Mouse (Mus musculus) kidney, postnatal 0 days (tissue): ENCODE measurements at regions not wholly inside any gene's neighbourhood (a gene's known extent, or its start where the extent isn't known, plus 50 kb on each side); places are given as distances from the start of the nearest gene placed in this dataset.

Experiments used
- ATAC-seq: fragments of 200-750 bp; cut with Nextera tagmentation; replicated peaks from 2 replicates; pipeline ENCODE4 v1.8.0; 2017; ENCODE audit warnings: low read depth, moderate number of reproducible peaks, moderate TSS enrichment, moderate library complexity; ENCODE audit not compliant: low FRiP score
- DNase-seq: peaks from one replicate; pipeline ENCODE4 v3.0.0-alpha.2; 2016; ENCODE audit warnings: low spot score
- H3K27ac ChIP-seq: fragments of 300-500 bp; sonication (generic); 2 replicates; pipeline ENCODE4 v1.5.1; 2014; ENCODE audit warnings: mild to moderate bottlenecking
- H3K27me3 ChIP-seq: fragments of 300-500 bp; sonication (generic); 2 replicates; pipeline ENCODE4 v1.6.1; 2014; ENCODE audit warnings: low read length, mixed read lengths; ENCODE audit not compliant: insufficient read depth
- H3K36me3 ChIP-seq: fragments of 300-500 bp; sonication (generic); 2 replicates; pipeline ENCODE4 v1.6.1; 2014; ENCODE audit warnings: low read length, mixed read lengths; ENCODE audit not compliant: insufficient read depth
- H3K4me1 ChIP-seq: fragments of 300-500 bp; sonication (generic); replicated peaks from 2 replicates; pipeline ENCODE4 v1.6.1; 2014; ENCODE audit warnings: antibody characterized with exemption, low read length, mixed read lengths; ENCODE audit not compliant: insufficient read depth
- H3K4me2 ChIP-seq: fragments of 300-500 bp; sonication (generic); 2 replicates; pipeline ENCODE4 v1.6.1; 2014; ENCODE audit warnings: mild to moderate bottlenecking, low read length, moderate library complexity, mixed read lengths
- H3K4me3 ChIP-seq: fragments of 300-500 bp; sonication (generic); replicated peaks from 2 replicates; pipeline ENCODE4 v1.5.1; 2014; ENCODE audit warnings: low read depth, low read length
- H3K9ac ChIP-seq: fragments of 300-500 bp; sonication (generic); 2 replicates; pipeline ENCODE4 v1.6.1; 2014; ENCODE audit warnings: low read depth, low read length
- H3K9me3 ChIP-seq: fragments of 300-500 bp; sonication (generic); replicated peaks from 2 replicates; pipeline ENCODE4 v1.6.1; 2016; ENCODE audit warnings: low read length, inconsistent platforms, mixed read lengths
- CTCF ChIP-seq: IDR thresholded peaks from 2 replicates; pipeline ENCODE4 v1.5.1; 2016; ENCODE audit warnings: antibody characterized with exemption, low read depth, mild to moderate bottlenecking, moderate library complexity
- WGBS: fragments of 180-500 bp; shearing (Covaris S2); extraction: QIAGEN DNeasy Blood & Tissue Kit; methylation state at CpG from one replicate; pipeline ENCODE4 v1.1.7; 2014; 5-methylcytosine and 5-hydroxymethylcytosine counted together

DNA sequence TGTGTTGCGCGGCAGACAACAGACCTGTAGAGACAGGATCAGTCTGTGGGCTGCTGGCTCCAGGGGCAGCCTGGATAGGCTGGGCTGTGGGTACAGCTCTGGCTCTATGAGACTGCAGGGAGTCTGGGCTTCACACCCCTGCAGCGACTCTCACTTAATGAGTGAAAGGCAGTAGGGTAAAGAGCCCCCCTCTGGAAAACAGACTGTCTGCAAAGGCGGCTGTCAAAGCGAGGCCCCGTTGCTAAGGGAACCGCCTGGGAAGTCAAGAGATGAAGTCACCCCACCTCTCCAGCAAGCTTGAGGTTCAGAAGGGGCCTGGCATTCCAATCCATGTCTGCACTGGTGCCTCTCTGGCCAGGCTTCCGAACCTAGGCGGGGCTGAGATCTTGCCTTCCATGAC, 139.7 kb upstream of the Mvb12b start:
- DNase-seq, result no peak

DNA sequence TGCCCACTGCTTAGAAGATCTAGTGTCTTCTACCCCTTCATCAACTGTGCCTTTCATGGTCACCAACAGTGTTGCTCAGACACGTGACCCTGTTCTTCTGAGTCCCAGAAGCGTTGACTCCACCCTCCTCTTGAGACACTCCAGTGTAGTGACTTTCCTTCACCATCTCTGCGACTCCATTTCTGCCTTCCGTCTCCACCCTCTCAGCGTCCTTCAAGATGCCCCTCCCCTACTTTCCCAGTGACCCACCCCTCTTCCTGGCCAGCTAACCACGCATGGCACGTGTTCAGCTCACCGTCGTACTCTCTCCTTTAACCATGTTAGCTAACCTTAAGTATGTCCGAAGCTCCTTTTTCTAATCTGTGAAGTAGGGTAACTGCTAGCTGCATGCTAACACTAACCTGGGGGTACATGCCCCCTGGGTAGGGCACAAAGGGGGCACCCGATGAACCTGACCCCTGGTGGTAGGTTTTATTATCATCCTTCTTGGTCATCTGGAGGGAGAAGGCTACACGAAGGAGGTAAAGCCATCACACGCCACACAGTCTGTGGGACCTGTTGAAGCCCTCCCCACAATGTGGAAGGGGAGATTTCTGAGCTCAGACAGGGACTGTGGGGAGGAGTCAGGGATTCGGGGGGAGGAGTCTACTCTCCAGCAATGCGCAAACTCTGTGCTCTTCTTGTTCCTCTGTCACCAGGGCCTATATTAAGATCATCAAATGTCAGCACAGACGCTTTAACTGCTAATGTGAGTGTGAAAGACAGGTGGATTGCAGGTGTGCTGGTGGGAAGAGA, 139.0 kb upstream of the Mvb12b start:
- H3K36me3 ChIP-seq, result no peaks in the 10 kb centered on the region
- WGBS, result 82% methylated on average over 16 of the region's 16 CpGs
- no peak overlapping the region for H3K4me2 ChIP-seq
- no peak overlapping the region for H3K9ac ChIP-seq
- no peaks in the 10 kb centered on the region for H3K9me3 ChIP-seq
- ATAC-seq (no peak), DNase-seq (no peak)
- H3K27ac ChIP-seq, result no peak overlapping the region
- no peaks in the 10 kb centered on the region for H3K27me3 ChIP-seq
- TF ChIP-seq CTCF, result peak; percentile 19; the same call in 1 of the 2 replicates
- H3K4me3 ChIP-seq, result no peak overlapping the region
- H3K4me1 ChIP-seq, result peaks cover 8% of the 10 kb centered on the region

More for the DNA sequence above, 139.7 kb upstream of the Mvb12b start:
- no peak for TF ChIP-seq CTCF
- 0 out of 2 replicates have a peak, but pooled peaks have one; percentile 43 for ATAC-seq
- Histone ChIP-seq H3K4me2 (no peak overlapping the region), H3K27me3 (no peaks in the 10 kb centered on the region), H3K4me3 (no peak overlapping the region), H3K9me3 (no peaks in the 10 kb centered on the region), H3K4me1 (peaks cover 8% of the 10 kb centered on the region), H3K36me3 (no peaks in the 10 kb centered on the region), H3K9ac (no peak overlapping the region), H3K27ac (no peak overlapping the region)
- WGBS, result 40% methylated on average over 9 of the region's 9 CpGs

DNA sequence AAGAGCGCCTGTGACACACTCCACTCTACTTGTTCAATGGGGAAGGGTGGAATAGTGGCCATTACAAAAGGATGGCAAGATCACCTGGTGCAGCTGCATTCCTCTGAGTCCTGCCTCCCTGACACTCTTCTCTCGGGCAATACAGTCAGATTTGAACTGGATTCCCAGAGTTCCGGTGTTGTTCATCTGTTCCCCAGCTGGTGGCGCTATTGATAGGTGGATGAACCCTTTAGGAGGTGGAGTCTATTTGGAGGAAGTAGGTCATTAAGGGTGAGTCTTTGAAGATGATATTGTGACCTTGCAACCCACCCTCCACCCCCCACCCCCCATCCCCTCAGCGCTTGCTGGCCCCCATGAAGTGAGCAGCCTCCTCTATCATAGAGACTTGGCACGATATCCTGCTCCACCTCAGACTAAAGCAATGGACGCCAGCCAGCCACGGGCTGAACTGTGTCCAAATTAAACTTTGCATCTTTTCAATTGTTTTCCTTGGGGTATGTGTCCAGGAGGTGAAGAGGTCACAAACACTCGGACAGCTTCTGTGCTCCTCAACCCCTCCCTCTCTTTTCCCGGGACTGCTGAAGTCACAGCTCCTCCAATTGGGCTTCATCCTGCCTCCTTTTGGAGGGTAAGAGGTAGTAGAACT, 138.1 kb upstream of the Mvb12b start:
- no peak overlapping the region for H3K9ac ChIP-seq
- ATAC-seq (no peak), DNase-seq (peak; percentile 54)
- H3K4me2 ChIP-seq, result no peak overlapping the region
- no peaks in the 10 kb centered on the region for H3K36me3 ChIP-seq
- H3K27me3 ChIP-seq, result no peaks in the 10 kb centered on the region
- H3K4me3 ChIP-seq, result no peak overlapping the region
- no peaks in the 10 kb centered on the region for H3K9me3 ChIP-seq
- H3K4me1 ChIP-seq, result peaks cover 3% of the 10 kb centered on the region; the same call in 1 of the 2 replicates
- TF ChIP-seq CTCF, result peak; percentile 56
- 58% methylated on average over 10 of the region's 10 CpGs for WGBS
- no peak overlapping the region for H3K27ac ChIP-seq

DNA sequence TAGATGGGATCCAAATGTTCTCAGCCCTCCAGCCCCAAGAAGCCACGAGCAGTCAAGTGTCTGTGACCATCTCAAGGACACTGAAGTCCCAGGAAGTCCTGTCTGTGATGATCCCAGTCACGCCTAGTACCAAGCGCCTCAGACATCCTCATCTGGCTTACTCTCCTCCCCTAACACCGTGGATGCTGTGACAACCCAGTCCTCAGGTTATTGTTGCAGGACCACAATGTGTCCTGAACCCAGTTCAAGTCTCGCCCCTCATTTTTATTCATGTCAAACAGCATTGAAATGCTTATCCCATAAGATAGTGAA, 129.4 kb upstream of the Mvb12b start:
- Histone ChIP-seq H3K27me3 (no peaks in the 10 kb centered on the region), H3K4me2 (no peak overlapping the region), H3K9me3 (no peaks in the 10 kb centered on the region), H3K27ac (no peak overlapping the region), H3K36me3 (no peaks in the 10 kb centered on the region), H3K9ac (no peak overlapping the region), H3K4me3 (no peak overlapping the region), H3K4me1 (no peaks in the 10 kb centered on the region; the same call in 1 of the 2 replicates)
- TF ChIP-seq CTCF, result no peak
- DNase-seq (no peak), ATAC-seq (no peak)
- 69% methylated on average over 5 of the region's 5 CpGs for WGBS

DNA sequence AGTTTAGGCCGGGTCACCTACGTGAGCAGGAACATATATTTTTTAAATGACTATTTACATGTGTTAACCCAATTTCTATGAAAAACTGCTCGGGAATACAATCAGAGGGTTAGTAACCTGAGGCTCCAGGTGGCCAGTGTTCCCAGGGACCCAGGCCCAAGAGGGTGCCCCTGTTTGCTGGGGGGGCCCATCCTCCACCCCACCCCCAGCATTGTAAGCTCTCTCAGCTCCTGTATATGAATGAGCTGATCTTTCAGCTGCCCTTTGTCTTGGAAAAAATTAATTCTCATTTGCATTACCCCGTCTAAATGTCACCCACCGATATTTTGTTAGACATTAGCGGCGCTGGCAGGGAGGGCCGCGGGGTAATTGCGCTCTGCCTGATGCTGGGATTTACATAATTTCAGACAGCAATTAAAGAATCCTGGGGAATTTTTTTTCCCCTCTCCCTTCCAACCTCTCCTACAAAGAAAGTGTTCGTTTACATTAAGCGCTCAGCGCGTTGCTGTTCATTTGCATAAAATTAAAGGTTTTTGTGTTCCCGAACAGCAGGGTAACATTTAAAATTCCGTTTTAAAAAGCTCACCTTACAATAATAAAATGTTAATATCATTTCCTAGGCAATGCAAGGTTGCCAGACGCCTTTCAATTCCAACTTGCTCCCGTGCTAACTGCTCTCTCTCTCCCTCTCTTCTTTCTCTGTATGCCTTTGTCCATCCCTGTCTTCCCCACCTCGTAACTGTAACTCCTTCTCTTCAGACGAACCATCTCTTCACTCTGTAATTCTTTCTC, 128.8 kb upstream of the Mvb12b start:
- no peak overlapping the region for H3K27ac ChIP-seq
- ATAC-seq (no peak), DNase-seq (no peak)
- H3K9ac ChIP-seq, result no peak overlapping the region
- 55% methylated on average over 19 of the region's 20 CpGs for WGBS
- H3K4me1 ChIP-seq, result no peaks in the 10 kb centered on the region; the same call in 1 of the 2 replicates
- H3K36me3 ChIP-seq, result no peaks in the 10 kb centered on the region
- H3K27me3 ChIP-seq, result no peaks in the 10 kb centered on the region
- no peak overlapping the region for H3K4me3 ChIP-seq
- TF ChIP-seq CTCF, result no peak
- no peak overlapping the region for H3K4me2 ChIP-seq
- no peaks in the 10 kb centered on the region for H3K9me3 ChIP-seq

DNA sequence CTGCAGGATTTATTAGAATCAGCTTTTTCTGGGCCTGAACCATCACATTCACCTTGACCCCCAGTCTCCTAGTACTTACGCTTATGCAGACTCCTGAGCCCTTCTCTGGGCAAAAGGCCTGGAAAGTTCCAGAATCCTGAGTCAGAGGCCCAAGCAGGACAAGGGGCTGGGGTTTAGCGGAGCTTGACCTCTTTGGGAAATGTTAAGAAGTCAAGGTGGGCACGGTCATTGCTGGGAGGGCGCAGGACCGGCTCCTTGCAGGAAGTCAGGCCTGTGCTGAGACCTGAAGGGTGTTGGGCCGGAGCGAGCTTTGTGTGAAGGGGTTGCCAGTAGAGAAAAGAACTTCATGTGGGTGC, 127.9 kb upstream of the Mvb12b start:
- no peaks in the 10 kb centered on the region for H3K27me3 ChIP-seq
- no peak overlapping the region for H3K4me3 ChIP-seq
- TF ChIP-seq CTCF, result no peak

More for the DNA sequence above, 127.9 kb upstream of the Mvb12b start:
- ATAC-seq (no peak), DNase-seq (peak; percentile 7)
- H3K36me3 ChIP-seq, result no peaks in the 10 kb centered on the region
- no peak overlapping the region for H3K9ac ChIP-seq
- no peaks in the 10 kb centered on the region; the same call in 1 of the 2 replicates for H3K4me1 ChIP-seq
- no peak overlapping the region for H3K4me2 ChIP-seq
- 77% methylated on average over 7 of the region's 7 CpGs for WGBS
- H3K27ac ChIP-seq, result no peak overlapping the region; the same call in 1 of the 2 replicates
- no peaks in the 10 kb centered on the region for H3K9me3 ChIP-seq
